Mouse (Mus musculus) intestine, embryonic 16.5 days (tissue): ENCODE results near the gene Tbc1d9b. TPM values are rescaled to one million over a fixed set of nuclear protein-coding genes. Genes with fewer than 3 reads are reported as not detected.

ENCODE experiments used
- ATAC-seq: fragments of 200-750 bp; cut with Nextera tagmentation; 2 replicates; pipeline ENCODE4 v1.8.0; 2017; ENCODE audit warnings: moderate TSS enrichment, moderate library complexity
- H3K27ac ChIP-seq: fragments of 300-500 bp; sonication (generic); 2 replicates; pipeline ENCODE4 v1.5.1; 2014; ENCODE audit warnings: mild to moderate bottlenecking, low read length
- H3K27me3 ChIP-seq: fragments of 300-500 bp; sonication (generic); replicated peaks from 2 replicates; pipeline ENCODE4 v1.6.1; 2014; ENCODE audit warnings: low read length, control low read depth, mixed read lengths; ENCODE audit not compliant: control insufficient read depth, insufficient read depth
- H3K36me3 ChIP-seq: fragments of 300-500 bp; sonication (generic); 2 replicates; pipeline ENCODE4 v1.6.1; 2014; ENCODE audit warnings: low read length, control low read depth; ENCODE audit not compliant: control insufficient read depth, insufficient read depth
- H3K4me1 ChIP-seq: fragments of 300-500 bp; sonication (generic); 2 replicates; pipeline ENCODE4 v1.6.1; 2014; ENCODE audit warnings: low read length, control low read depth, mixed read lengths; ENCODE audit not compliant: control insufficient read depth, insufficient read depth
- H3K4me2 ChIP-seq: fragments of 300-500 bp; sonication (generic); 2 replicates; pipeline ENCODE4 v1.6.1; 2014; ENCODE audit warnings: low read depth, low read length, control low read depth
- H3K4me3 ChIP-seq: fragments of 300-500 bp; sonication (generic); 2 replicates; pipeline ENCODE4 v1.5.1; 2014; ENCODE audit warnings: mild to moderate bottlenecking, low read length
- H3K9ac ChIP-seq: fragments of 300-500 bp; sonication (generic); 2 replicates; pipeline ENCODE4 v1.6.1; 2014; ENCODE audit warnings: low read depth, low read length
- H3K9me3 ChIP-seq: fragments of 300-500 bp; sonication (generic); 2 replicates; pipeline ENCODE4 v1.6.1; 2016; ENCODE audit warnings: low read length, control low read depth; ENCODE audit not compliant: control insufficient read depth
- WGBS: fragments of 180-500 bp; shearing (Covaris S2); extraction: QIAGEN DNeasy Blood & Tissue Kit; methylation state at CpG from one replicate; pipeline ENCODE4 v1.1.7; 2014; 5-methylcytosine and 5-hydroxymethylcytosine counted together
- polyA plus RNA-seq: library from polyadenylated mRNA; unstranded; fragments of >200 nt; fragmentation: Nextera tagmentation; extraction: Ambion mirVana; gene quantifications from 2 replicates; pipeline ENCODE4 v1.2.1, GENCODE M21; 2015

The Tbc1d9b gene
- polyA plus RNA-seq, 1 experiment from 2014 or later, result 29.9 TPM

DNA sequence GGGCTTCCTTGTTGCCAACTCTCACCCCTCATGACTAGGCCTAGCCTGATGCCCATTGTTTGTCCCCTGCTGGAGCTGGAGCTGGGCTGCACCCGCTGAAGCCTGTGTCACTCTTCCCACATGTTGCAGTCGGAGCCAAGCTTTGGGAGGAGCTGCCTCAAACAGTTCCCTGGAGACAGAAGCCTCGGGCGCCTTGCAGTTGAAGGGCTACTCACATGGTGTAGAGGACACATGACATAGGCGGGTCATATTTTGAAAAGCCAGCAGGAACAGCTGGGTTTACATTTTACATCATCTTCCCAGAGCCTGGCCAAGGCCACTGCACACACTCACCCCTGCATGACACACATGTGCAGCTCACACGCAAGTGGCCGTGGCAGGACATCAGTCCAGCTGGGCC lies 18.0 kb downstream of the Tbc1d9b start:
- no peaks in the 10 kb centered on the region for H3K27me3 ChIP-seq
- H3K27ac ChIP-seq, result no peak overlapping the region
- H3K9ac ChIP-seq, result no peak overlapping the region
- WGBS, result 87% methylated on average over 7 of the region's 7 CpGs
- peaks cover 39% of the 10 kb centered on the region for H3K36me3 ChIP-seq
- no peaks in the 10 kb centered on the region for H3K4me1 ChIP-seq
- no peaks in the 10 kb centered on the region for H3K9me3 ChIP-seq
- H3K4me2 ChIP-seq, result no peak overlapping the region
- ATAC-seq, result no peak
- H3K4me3 ChIP-seq, result no peak overlapping the region

- WGBS, result 86% methylated on average over 9 of the region's 9 CpGs
- no peak for ATAC-seq
- H3K9me3 ChIP-seq, result no peaks in the 10 kb centered on the region
- H3K4me1 ChIP-seq, result no peaks in the 10 kb centered on the region
- H3K9ac ChIP-seq, result no peak overlapping the region
- no peak overlapping the region for H3K4me3 ChIP-seq
- H3K36me3 ChIP-seq, result peaks cover 39% of the 10 kb centered on the region
- no peak overlapping the region for H3K4me2 ChIP-seq
- no peaks in the 10 kb centered on the region for H3K27me3 ChIP-seq
- H3K27ac ChIP-seq, result no peak overlapping the region
Observed at GRCm38 (mm10) chr11:50149603-50150150, 18.5 kb downstream of the Tbc1d9b start.

DNA sequence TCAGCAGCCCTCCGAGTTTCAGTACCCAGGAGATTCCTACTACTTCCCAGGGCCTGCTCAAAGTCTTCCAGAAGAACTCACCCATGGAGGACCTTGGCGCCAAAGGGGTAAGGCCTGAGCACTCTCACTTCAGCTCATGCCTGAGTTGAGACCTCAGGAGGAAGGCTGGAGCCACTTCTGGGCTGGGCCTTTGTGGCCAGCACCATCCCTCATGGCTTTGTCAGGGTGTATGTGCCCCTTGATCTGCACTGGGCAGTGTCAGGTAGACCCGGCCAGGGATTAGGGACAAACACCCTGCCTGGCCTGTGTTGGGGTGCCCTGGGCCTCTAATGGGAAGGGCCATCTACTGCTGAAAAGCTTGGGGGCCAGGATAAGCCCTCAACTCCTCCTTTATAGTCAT lies 20.2 kb downstream of the Tbc1d9b start:
- H3K4me2 ChIP-seq, result no peak overlapping the region
- H3K27ac ChIP-seq, result no peak overlapping the region
- H3K27me3 ChIP-seq, result no peaks in the 10 kb centered on the region
- WGBS, result 91% methylated on average over 3 of the region's 3 CpGs
- no peak overlapping the region for H3K4me3 ChIP-seq
- H3K9ac ChIP-seq, result no peak overlapping the region
- H3K9me3 ChIP-seq, result no peaks in the 10 kb centered on the region
- ATAC-seq, result no peak
- no peaks in the 10 kb centered on the region for H3K4me1 ChIP-seq
- H3K36me3 ChIP-seq, result peaks cover 30% of the 10 kb centered on the region

DNA sequence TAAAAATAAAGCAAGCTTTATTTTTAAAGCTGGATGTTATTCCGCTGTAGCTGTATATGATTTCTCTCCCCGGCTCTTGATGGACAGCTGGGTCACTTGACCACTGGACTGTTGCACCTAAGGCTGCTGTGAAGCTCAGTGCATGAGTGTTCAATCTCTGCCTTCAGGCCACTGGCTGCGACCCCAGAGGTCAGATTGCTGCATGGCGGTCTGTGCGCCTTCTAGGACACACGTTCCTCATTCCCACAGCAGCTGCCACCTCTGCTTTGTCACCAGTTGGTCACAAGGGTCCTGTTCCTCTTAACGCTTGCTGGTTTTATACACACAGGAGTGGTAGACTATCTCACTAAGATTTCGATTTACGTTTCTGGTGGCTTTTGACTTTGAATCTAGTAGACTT lies 23.0 kb downstream of the Tbc1d9b start:
- Histone ChIP-seq H3K4me1 (no peaks in the 10 kb centered on the region), H3K4me3 (no peak overlapping the region), H3K27ac (no peak overlapping the region), H3K36me3 (peaks cover 24% of the 10 kb centered on the region), H3K9ac (no peak overlapping the region), H3K4me2 (no peak overlapping the region), H3K27me3 (no peaks in the 10 kb centered on the region), H3K9me3 (no peaks in the 10 kb centered on the region)
- no peak for ATAC-seq
- WGBS, result 76% methylated on average over 9 of the region's 9 CpGs

- Histone ChIP-seq H3K4me3 (no peak overlapping the region), H3K9ac (no peak overlapping the region), H3K36me3 (peaks cover 23% of the 10 kb centered on the region), H3K27ac (no peak overlapping the region), H3K4me1 (no peaks in the 10 kb centered on the region), H3K4me2 (no peak overlapping the region), H3K27me3 (no peaks in the 10 kb centered on the region), H3K9me3 (no peaks in the 10 kb centered on the region)
- ATAC-seq, result no peak
- WGBS, result 86% methylated on average over 12 of the region's 12 CpGs
Observed at GRCm38 (mm10) chr11:50154777-50155520, 23.8 kb downstream of the Tbc1d9b start.

- ATAC-seq, result no peak
- WGBS, result 88% methylated on average over 2 of the region's 2 CpGs
- H3K36me3 ChIP-seq, result peaks cover 16% of the 10 kb centered on the region
Observed at GRCm38 (mm10) chr11:50155785-50156184, 24.6 kb downstream of the Tbc1d9b start.

DNA sequence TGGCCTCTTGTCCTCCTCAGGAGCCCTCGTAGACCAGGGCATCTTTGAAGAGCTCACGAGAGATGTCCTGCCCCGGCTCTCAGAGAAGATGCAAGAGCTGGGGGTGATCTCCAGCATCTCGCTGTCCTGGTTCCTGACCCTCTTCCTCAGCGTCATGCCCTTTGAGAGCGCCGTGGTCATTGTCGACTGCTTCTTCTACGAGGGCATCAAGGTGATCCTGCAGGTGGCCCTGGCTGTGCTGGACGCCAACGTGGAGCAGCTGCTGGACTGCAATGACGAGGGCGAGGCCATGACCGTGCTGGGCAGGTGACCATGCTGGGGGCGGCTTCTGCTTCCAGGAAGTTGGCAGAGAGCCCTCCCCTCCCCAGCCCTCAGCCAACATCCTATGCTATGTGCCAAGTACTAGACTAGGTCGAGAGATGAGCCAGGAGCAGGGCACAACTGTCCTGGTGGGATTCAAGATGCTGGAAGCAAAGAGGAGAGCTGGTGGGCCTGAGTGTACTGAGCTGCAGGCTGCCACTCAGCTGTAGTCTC lies 25.6 kb downstream of the Tbc1d9b start:
- Histone ChIP-seq H3K4me1 (no peaks in the 10 kb centered on the region), H3K4me2 (no peak overlapping the region), H3K36me3 (peaks cover 12% of the 10 kb centered on the region), H3K9ac (no peak overlapping the region), H3K27ac (no peak overlapping the region), H3K27me3 (no peaks in the 10 kb centered on the region), H3K9me3 (no peaks in the 10 kb centered on the region), H3K4me3 (no peak overlapping the region)
- 91% methylated on average over 16 of the region's 16 CpGs for WGBS
- ATAC-seq, result no peak

More at GRCm38 (mm10) chr11:50155785-50156184, 24.6 kb downstream of the Tbc1d9b start:
- Histone ChIP-seq H3K4me1 (no peaks in the 10 kb centered on the region), H3K27ac (no peak overlapping the region), H3K9me3 (no peaks in the 10 kb centered on the region), H3K4me3 (no peak overlapping the region), H3K27me3 (no peaks in the 10 kb centered on the region), H3K9ac (no peak overlapping the region), H3K4me2 (no peak overlapping the region)

GRCm38 (mm10) chr11:50158346-50158745 lies 27.1 kb downstream of the Tbc1d9b start:
- H3K4me2 ChIP-seq, result no peak overlapping the region
- no peak overlapping the region for H3K9ac ChIP-seq
- no peaks in the 10 kb centered on the region for H3K9me3 ChIP-seq
- no peaks in the 10 kb centered on the region for H3K27me3 ChIP-seq
- no peak overlapping the region for H3K27ac ChIP-seq
- H3K4me1 ChIP-seq, result no peaks in the 10 kb centered on the region
- no peak overlapping the region for H3K4me3 ChIP-seq
- WGBS, result 89% methylated on average over 7 of the region's 7 CpGs
- H3K36me3 ChIP-seq, result peaks cover 10% of the 10 kb centered on the region
- no peak for ATAC-seq

GRCm38 (mm10) chr11:50159347-50159746 lies 28.2 kb downstream of the Tbc1d9b start:
- Histone ChIP-seq H3K4me1 (no peaks in the 10 kb centered on the region), H3K9ac (no peak overlapping the region), H3K27ac (no peak overlapping the region), H3K9me3 (no peaks in the 10 kb centered on the region), H3K36me3 (peaks cover 10% of the 10 kb centered on the region), H3K4me2 (no peak overlapping the region), H3K4me3 (no peak overlapping the region), H3K27me3 (no peaks in the 10 kb centered on the region)
- WGBS, result 71% methylated on average over 4 of the region's 4 CpGs
- ATAC-seq, result no peak
